Mouse (Mus musculus) embryonic facial prominence, embryonic 14.5 days (tissue): Measurements from ENCODE around the gene Tmem108. TPM values are rescaled to one million over a fixed set of nuclear protein-coding genes. Genes with fewer than 3 reads are reported as not detected.

Experiments used
- ATAC-seq: fragments of 200-750 bp; cut with Nextera tagmentation; 2 replicates; pipeline ENCODE4 v1.8.0; 2017; ENCODE audit warnings: low read depth, moderate number of reproducible peaks, moderate TSS enrichment
- DNase-seq: peaks from one replicate; pipeline ENCODE4 v3.0.0-alpha.2; 2015; ENCODE audit warnings: low spot score
- H3K27ac ChIP-seq: fragments of 300-500 bp; sonication (generic); replicated peaks from 2 replicates; pipeline ENCODE4 v1.5.1; 2014; ENCODE audit warnings: low read depth, mild to moderate bottlenecking, low read length, moderate library complexity
- H3K27me3 ChIP-seq: fragments of 300-500 bp; sonication (generic); replicated peaks from 2 replicates; pipeline ENCODE4 v1.6.1; 2014; ENCODE audit warnings: low read length; ENCODE audit not compliant: control insufficient read depth, insufficient read depth
- H3K36me3 ChIP-seq: fragments of 300-500 bp; sonication (generic); 2 replicates; pipeline ENCODE4 v1.6.1; 2014; ENCODE audit warnings: low read length, mixed read lengths; ENCODE audit not compliant: control insufficient read depth, insufficient read depth
- H3K4me1 ChIP-seq: fragments of 300-500 bp; sonication (generic); 2 replicates; pipeline ENCODE4 v1.6.1; 2014; ENCODE audit warnings: antibody characterized with exemption, low read length; ENCODE audit not compliant: control insufficient read depth, insufficient read depth
- H3K4me2 ChIP-seq: fragments of 300-500 bp; sonication (generic); 2 replicates; pipeline ENCODE4 v1.6.1; 2014; ENCODE audit warnings: low read depth, mild to moderate bottlenecking, low read length, moderate library complexity, mixed read lengths
- H3K4me3 ChIP-seq: fragments of 300-500 bp; sonication (generic); 2 replicates; pipeline ENCODE4 v1.5.1; 2014; ENCODE audit warnings: low read depth, mild to moderate bottlenecking, low read length
- H3K9ac ChIP-seq: fragments of 300-500 bp; sonication (generic); 2 replicates; pipeline ENCODE4 v1.6.1; 2014; ENCODE audit warnings: low read depth, mild to moderate bottlenecking, low read length, moderate library complexity, mixed read lengths
- H3K9me3 ChIP-seq: fragments of 300-500 bp; sonication (generic); 2 replicates; pipeline ENCODE4 v1.6.1; 2016; ENCODE audit warnings: low read length; ENCODE audit not compliant: control insufficient read depth
- WGBS: fragments of 180-500 bp; shearing (Covaris S2); extraction: QIAGEN DNeasy Blood & Tissue Kit; methylation state at CpG from one replicate; pipeline ENCODE4 v1.1.7; 2014; 5-methylcytosine and 5-hydroxymethylcytosine counted together
- polyA plus RNA-seq: library from polyadenylated mRNA; unstranded; fragments of >200 nt; fragmentation: Nextera tagmentation; extraction: Ambion mirVana; gene quantifications from 2 replicates; pipeline ENCODE4 v1.2.1, GENCODE M21; 2014

Tmem108 gene
- polyA plus RNA-seq, 1 experiment from 2014 or later: 9.9 TPM

- 29% methylated on average over 7 of the region's 7 CpGs for WGBS
- peak overlapping the region; percentile 23 for H3K4me2 ChIP-seq
- no peak for ATAC-seq
These were observed 317.8 kb downstream of the Tmem108 start for GRCm38 (mm10) chr9:103443824-103444185.

DNA sequence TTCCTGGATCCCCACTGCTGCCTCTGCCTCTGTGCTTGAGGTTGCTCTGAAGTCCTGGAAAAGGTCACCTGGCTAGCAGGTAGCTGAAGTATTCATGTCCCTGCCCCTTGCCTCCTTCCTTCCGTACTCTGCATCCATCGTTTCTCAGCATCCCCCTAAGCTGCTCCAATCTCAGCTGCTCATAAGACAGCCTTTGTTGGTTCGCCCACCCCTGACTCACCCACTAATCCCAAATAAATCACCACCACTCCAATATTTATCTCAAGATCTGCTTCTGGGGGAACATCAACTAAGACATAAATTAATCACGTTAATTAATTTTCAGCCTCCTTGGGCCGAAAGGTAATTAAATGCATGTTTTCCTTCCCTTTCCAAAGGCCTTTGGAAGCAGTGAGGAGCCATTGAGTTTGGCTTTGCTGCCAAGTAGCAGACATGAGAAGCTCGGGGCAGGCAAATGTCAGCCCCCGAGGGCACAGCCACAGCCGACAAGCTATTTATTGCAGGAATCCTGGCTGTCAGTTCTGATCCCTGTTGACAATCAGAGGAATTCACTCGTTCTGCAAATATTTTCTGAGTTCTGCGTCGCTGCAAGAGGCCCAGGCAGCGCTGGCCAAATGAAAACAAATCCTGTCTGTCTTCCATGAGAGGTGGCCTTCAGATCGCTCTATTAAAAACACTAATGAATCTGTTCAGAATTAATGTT, 318.4 kb downstream of the Tmem108 start:
- Histone ChIP-seq H3K27ac (peak overlapping the region; percentile 46; the same call in 1 of the 2 replicates), H3K4me2 (peak overlapping the region; percentile 23)
- ATAC-seq: peak; percentile 68; the same call in 1 of the 2 replicates

More at GRCm38 (mm10) chr9:103443824-103444185, 317.8 kb downstream of the Tmem108 start:
- Histone ChIP-seq H3K9me3 (peaks cover 4% of the 10 kb centered on the region; the same call in 1 of the 2 replicates), H3K27ac (peak overlapping the region; percentile 46; the same call in 1 of the 2 replicates), H3K36me3 (no peaks in the 10 kb centered on the region), H3K4me3 (no peak overlapping the region), H3K4me1 (peaks cover 16% of the 10 kb centered on the region; the same call in 1 of the 2 replicates), H3K27me3 (no peaks in the 10 kb centered on the region), H3K9ac (no peak overlapping the region)
- DNase-seq: peak; percentile 39

DNA sequence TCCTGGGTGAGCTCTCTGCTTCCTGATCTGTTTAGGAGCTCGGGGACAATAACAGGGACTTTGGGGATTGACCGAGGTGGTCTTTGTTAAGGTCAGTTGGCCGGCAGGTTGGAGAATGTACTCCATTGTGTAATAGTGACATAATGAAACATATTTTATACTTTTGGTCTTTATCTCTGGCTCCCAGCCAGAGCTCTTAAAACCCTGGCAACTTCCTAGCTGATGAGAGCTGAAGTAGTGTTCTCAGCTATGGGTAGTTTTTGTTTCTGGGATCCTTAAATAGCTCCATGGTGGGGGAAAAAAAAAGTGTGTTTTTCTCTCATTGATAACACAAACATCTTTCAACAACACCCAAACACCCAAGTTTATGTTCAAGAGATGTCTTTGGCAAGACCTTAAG, 321.0 kb downstream of the Tmem108 start:
- Histone ChIP-seq H3K4me2 (no peak overlapping the region), H3K36me3 (no peaks in the 10 kb centered on the region), H3K4me1 (peaks cover 16% of the 10 kb centered on the region; the same call in 1 of the 2 replicates), H3K27ac (no peak overlapping the region), H3K9me3 (peaks cover 4% of the 10 kb centered on the region; the same call in 1 of the 2 replicates), H3K9ac (no peak overlapping the region), H3K27me3 (no peaks in the 10 kb centered on the region), H3K4me3 (no peak overlapping the region)
- 82% methylated on average over 3 of the region's 3 CpGs for WGBS
- no peak for ATAC-seq
- DNase-seq: no peak

More for the DNA sequence above, 318.4 kb downstream of the Tmem108 start:
- H3K4me3 ChIP-seq: no peak overlapping the region
- no peaks in the 10 kb centered on the region for H3K36me3 ChIP-seq
- DNase-seq: peak; percentile 91
- 13% methylated on average over 13 of the region's 13 CpGs for WGBS
- H3K27me3 ChIP-seq: no peaks in the 10 kb centered on the region
- H3K9ac ChIP-seq: peak overlapping the region; percentile 30; the same call in 1 of the 2 replicates
- peaks cover 16% of the 10 kb centered on the region; the same call in 1 of the 2 replicates for H3K4me1 ChIP-seq
- H3K9me3 ChIP-seq: peaks cover 4% of the 10 kb centered on the region; the same call in 1 of the 2 replicates

DNA sequence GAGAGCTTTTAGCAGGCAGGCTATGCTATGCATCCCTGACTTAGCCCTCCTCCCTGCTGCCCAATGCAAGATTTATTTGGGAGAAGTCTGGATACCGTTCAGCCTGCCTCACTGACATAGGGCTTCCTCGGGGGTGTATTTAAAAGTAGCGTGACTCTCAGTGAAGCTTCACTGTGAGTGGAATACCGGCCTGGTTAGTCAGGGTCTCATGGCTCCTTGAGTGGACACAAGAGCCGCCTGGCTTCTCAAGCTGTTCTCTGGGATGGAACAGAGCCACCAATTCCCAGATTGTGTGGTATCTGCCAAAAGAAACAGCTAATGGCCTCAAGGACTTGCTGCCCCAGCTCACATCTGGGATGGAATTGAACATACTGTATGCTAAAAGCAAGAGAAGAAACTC, 324.5 kb downstream of the Tmem108 start:
- no peak overlapping the region for H3K9ac ChIP-seq
- peak; percentile 35 for DNase-seq
- H3K27me3 ChIP-seq: no peaks in the 10 kb centered on the region
- peaks cover 24% of the 10 kb centered on the region for H3K4me1 ChIP-seq
- WGBS: 67% methylated on average over 5 of the region's 5 CpGs
- H3K27ac ChIP-seq: no peak overlapping the region
- H3K36me3 ChIP-seq: no peaks in the 10 kb centered on the region
- H3K9me3 ChIP-seq: no peaks in the 10 kb centered on the region
- no peak overlapping the region for H3K4me3 ChIP-seq
- no peak for ATAC-seq
- H3K4me2 ChIP-seq: no peak overlapping the region

- Histone ChIP-seq H3K9me3 (no peaks in the 10 kb centered on the region), H3K27me3 (no peaks in the 10 kb centered on the region), H3K4me1 (peaks cover 25% of the 10 kb centered on the region), H3K27ac (no peak overlapping the region), H3K9ac (no peak overlapping the region), H3K36me3 (no peaks in the 10 kb centered on the region), H3K4me3 (no peak overlapping the region), H3K4me2 (no peak overlapping the region)
- 62% methylated on average over 4 of the region's 4 CpGs for WGBS
- no peak for ATAC-seq
- peak; percentile 38 for DNase-seq
These were observed 327.5 kb downstream of the Tmem108 start for GRCm38 (mm10) chr9:103434116-103434515.

Other genes starting within 250 kb of the Tmem108 start
- 5.1 TPM in 2 replicates for gene Nphp3, start 240.7 kb upstream of the Tmem108 start, polyA plus RNA-seq